Mouse (Mus musculus) G1E (cell line): Measurements from ENCODE around the gene Isoc2a.

Experiments
- CTCF ChIP-seq: IDR thresholded peaks from 2 replicates; pipeline ENCODE4 v1.5.1; 2012; ENCODE audit warnings: low read depth, low read length, inconsistent platforms, mixed read lengths
- TAL1 ChIP-seq: conservative IDR thresholded peaks from 2 replicates; pipeline ENCODE4 v1.6.1; 2012; ENCODE audit warnings: low read depth, low read length, inconsistent platforms, mixed read lengths

- TF ChIP-seq CTCF (peak; percentile 65; the same call in 1 of the 2 replicates), TAL1 (no peak)
Observed at GRCm38 (mm10) chr7:4940068-4940479, 63.1 kb downstream of the Isoc2a start.
